Mouse (Mus musculus): ENCODE data around the gene Sox4.

Sox4 gene

GRCm38 (mm10) chr13:28946565-28947135, 6.9 kb downstream of the Sox4 start:
- no peak for DNase-seq (ENCODE audit: low spot score)

- DNase-seq (ENCODE audit: low spot score) = no peak
Measured at GRCm38 (mm10) chr13:28945681-28946080, 7.8 kb downstream of the Sox4 start.

- no peak for DNase-seq (ENCODE audit: low spot score)
Measured at GRCm38 (mm10) chr13:28942926-28943325, 10.6 kb downstream of the Sox4 start.

- DNase-seq (ENCODE audit: low spot score) = no peak
Measured at GRCm38 (mm10) chr13:28941983-28942630, 11.4 kb downstream of the Sox4 start.

- no peak for DNase-seq (ENCODE audit: low spot score)
Measured at GRCm38 (mm10) chr13:28933375-28933774, 20.1 kb downstream of the Sox4 start.

GRCm38 (mm10) chr13:28931776-28932175, 21.7 kb downstream of the Sox4 start:
- DNase-seq (ENCODE audit: low spot score) = no peak

GRCm38 (mm10) chr13:28931266-28931665, 22.2 kb downstream of the Sox4 start:
- DNase-seq (ENCODE audit: low spot score) = no peak

- no peak for DNase-seq (ENCODE audit: low spot score)
Measured at GRCm38 (mm10) chr13:28930364-28930763, 23.1 kb downstream of the Sox4 start.

GRCm38 (mm10) chr13:28929936-28930335, 23.6 kb downstream of the Sox4 start:
- no peak for DNase-seq (ENCODE audit: low spot score)

GRCm38 (mm10) chr13:28923136-28923535, 30.4 kb downstream of the Sox4 start:
- no peak for DNase-seq (ENCODE audit: low spot score)

GRCm38 (mm10) chr13:28917379-28918250, 35.9 kb downstream of the Sox4 start:
- no peak for DNase-seq (ENCODE audit: low spot score)

- DNase-seq (ENCODE audit: low spot score) = no peak
Measured at GRCm38 (mm10) chr13:28913656-28914055, 39.9 kb downstream of the Sox4 start.

- DNase-seq (ENCODE audit: low spot score) = no peak
Measured at GRCm38 (mm10) chr13:28906981-28907380, 46.5 kb downstream of the Sox4 start.
